Mouse (Mus musculus): ENCODE results near the gene Fndc3b.
A peak's percentile ranks its signal among the peaks of the same experiment; 100 is the strongest.

The Fndc3b gene

DNA sequence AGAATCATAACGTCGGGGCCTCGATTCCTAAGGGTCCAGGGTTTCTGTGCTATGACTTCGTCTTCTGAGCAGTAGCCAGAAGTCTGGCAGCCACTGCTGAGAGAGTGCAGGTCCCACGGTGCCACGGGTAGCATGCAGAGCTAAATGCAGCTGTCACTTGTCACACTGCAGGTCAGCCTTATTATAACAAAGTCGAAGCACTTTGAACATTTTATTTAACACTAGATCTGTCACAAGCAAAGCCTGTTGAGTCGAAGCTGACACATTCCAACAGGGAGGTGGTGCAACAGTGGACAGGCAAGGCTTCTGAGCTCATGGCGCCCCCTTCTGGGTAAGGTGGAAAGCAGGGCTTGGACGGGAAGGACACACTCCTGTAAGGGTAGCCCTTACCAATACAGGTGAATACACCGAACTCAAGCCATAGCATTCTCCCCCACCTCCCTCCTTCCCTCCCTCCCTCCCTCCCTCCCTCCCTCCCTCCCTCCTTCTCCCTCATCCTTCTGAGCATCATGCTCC, 243.5 kb downstream of the Fndc3b start:
- DNase-seq (ENCODE audit: low read depth, low spot score): no peak

DNA sequence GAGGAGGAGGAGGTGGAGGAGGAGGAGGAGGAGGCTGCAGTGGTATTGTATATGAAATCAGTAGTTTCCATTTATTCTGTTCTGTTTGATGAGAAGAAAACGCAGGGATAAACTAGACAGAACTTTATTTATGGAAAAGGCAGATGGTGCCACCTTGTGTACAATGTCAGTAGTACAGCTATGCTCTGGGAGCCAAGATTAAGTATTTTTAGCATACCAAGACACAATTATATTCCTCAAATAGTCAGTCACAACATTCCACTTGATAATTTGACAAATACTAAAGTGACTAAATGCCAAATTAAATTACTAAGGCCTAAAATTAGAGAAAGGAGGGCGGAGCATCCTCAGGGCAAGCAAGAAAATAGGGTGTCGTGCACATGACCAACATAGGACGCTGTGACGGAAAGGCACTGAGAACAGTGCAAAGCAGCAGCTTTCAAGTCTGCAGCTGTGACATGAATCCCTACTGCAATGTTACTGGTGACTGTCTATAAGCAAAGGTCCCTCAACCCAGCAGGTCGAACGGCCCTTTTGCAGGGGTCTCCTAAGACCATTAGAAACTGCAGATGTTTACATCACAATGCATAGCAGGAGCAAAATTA, 244.7 kb downstream of the Fndc3b start:
- DNase-seq (ENCODE audit: low read depth, low spot score): peak; percentile 61

DNA sequence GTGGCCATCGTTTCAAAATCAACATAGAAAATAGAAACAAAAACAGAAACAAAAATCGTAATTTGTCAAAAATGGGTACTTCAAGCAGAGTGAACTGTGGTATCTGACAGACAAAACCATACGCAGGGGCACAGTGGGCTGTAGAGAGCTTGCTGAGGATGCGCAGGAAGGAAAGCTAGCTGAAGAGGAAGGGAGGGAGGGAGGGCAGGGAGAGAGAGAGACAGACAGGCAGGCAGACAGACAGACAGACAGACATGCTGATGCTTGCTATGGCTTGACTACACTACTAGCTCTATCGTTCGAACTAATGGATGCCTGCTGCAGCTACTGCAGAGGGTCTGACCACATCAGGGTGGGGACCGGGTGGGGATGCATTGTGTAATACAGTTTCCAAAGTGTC, 247.7 kb downstream of the Fndc3b start:
- DNase-seq (ENCODE audit: low read depth, low spot score): no peak

DNA sequence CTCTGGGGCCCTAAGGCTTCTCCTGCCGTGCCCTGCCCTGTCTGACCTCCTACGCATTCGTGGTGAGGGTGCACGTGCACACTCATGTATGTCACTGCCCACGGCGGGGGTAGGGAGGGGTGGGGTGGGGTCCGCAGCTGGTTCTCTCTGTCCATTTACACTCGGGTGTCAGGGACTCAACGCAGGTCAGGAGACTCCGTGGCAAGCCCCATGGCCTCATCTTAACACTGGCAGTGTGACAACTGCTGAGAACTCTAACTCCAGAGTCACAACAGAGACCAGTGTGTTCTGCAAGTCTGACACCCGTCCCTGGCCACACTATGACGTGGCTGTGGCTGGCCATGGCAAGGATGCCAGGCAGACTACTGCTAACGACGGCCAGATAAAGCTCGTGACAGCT, 248.2 kb downstream of the Fndc3b start:
- no peak for DNase-seq (ENCODE audit: low read depth, low spot score)

DNA sequence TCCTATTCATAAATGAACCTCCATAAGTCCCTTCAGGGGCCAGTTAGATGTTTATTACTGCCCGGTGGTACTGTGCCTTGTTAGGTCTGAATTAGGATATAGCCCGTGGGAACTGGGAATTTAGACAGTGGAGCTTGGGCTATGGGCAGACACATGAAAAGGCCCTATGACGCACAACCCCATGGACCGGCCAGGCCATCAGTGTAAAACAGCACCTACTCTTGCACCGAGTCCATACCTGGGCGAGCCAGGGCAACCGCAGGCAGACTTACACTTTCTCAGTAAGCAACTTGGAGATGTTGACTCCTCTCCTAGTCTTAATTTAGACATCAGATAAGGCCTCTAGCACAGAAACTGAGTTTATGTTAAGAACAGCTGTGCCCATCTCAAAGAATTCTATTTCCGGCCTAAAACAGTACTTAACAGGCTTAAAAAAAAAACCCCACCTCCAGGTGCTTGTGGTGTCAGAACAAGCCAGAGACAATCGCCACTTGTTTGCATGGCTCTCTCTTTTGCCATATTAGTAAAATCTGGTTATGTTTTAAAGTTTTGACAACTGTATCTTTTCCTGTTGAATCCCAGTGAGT, 248.7 kb downstream of the Fndc3b start:
- DNase-seq (ENCODE audit: low read depth, low spot score): no peak

DNA sequence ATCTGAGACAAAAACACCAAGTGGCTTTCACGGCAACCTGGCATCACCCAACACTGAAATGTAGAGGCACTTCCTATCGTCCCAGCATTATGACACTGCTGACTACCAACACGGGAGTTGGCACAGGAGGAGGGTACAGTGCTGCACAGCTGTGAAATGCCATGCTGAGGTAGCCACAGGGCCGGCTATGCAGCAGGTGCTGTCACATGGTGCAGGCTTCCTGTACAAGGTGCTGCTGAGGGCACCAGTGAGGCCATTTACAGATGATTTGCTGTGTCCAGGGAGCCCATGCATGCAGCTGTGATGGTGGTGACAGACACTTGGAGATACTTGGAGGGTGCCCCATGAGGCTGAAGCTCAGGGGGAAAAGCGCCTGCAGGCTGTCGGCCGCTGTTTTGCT, 249.2 kb downstream of the Fndc3b start:
- no peak for DNase-seq (ENCODE audit: low read depth, low spot score)

DNA sequence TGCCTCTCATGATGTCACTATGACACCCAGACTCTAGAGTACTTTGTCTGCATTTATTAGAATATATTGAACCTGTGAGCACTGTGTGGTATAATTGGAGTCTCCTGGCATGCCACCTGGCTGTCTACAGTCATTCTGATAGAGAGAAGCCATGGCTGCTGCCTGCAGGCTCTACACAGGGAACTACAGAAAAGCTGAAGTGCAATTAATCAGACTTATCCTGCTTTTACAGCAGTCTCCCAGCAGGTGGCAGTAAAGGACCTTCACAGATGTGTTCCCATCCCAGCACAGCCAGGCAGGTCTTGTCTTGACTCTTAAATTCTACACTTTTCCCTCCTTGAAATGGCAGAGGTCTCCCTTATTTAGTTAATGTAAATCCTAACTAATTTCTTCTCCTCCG, 250.1 kb downstream of the Fndc3b start:
- peak; percentile 62 for DNase-seq (ENCODE audit: low read depth, low spot score)

DNA sequence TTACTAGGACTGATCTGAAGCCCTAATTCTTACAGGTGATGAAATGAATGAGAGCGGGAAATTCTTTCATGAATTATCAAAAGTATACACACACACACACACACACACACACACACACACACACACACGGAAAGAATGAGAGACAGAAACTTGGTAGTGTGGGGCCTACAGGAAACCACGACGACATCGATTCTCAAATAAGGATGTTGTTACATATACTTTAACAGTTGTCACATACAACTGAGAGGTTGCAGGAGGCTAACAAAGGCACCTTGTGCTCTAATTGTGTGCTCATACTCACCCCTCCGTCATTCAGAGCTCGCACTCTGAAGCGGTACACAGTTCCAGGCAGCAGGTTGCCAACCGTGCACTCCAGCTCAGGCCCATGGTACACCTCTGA, 252.7 kb downstream of the Fndc3b start:
- DNase-seq (ENCODE audit: low read depth, low spot score): no peak

DNA sequence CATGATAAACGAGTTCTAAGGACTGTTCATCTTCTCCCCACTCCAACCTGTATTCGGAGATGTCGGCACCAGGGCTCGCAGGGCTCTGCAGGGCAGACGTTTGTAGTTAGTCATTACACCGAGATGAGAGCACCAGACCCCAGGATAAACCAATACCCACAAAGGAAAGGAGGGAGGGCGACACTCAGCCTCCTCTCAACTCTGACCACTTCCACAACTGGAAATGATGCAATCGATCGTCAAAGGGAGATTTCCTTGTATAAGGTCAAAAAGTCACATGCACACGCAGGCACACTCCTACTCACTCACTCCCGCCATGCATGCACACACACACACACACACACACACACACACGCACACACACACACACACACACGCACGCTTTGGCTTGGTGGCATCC, 254.6 kb downstream of the Fndc3b start:
- DNase-seq (ENCODE audit: low read depth, low spot score): no peak

DNA sequence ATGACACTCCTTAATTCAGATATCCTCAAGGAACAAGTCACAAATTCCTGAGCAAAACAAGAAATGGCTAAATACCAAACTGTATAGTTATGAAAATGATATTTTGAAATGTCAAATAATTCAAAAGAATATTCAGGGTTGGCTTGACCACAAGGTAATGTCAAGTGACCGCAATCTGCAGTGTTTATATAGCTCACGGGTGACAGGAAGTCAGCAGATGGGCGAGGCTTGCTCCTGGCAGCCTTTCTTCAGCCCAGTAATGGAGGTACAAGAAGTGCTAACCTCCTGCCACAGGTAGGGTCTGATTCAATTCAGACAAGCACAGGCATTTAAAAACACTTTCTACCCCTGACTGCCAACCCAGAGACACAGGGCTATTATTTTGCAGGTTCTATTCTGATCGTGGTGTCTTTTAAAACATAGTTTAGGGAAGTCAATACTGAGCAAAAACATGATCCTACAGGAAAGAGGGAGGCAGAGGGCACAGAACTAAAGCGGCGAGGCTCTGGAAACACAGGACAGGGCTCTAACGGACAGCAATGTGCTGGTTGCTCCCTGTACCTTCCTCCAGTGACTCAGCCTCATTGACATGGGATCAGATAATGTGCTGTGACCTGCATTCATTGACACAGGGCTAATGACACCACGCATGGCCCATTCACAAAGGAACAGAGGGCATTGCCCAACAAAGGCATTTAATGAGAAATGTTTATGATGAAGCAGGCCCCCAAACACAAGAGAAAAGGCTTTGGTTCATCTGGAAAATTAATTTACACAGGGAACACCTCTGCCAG, 256.5 kb downstream of the Fndc3b start:
- DNase-seq (ENCODE audit: low read depth, low spot score): no peak

DNA sequence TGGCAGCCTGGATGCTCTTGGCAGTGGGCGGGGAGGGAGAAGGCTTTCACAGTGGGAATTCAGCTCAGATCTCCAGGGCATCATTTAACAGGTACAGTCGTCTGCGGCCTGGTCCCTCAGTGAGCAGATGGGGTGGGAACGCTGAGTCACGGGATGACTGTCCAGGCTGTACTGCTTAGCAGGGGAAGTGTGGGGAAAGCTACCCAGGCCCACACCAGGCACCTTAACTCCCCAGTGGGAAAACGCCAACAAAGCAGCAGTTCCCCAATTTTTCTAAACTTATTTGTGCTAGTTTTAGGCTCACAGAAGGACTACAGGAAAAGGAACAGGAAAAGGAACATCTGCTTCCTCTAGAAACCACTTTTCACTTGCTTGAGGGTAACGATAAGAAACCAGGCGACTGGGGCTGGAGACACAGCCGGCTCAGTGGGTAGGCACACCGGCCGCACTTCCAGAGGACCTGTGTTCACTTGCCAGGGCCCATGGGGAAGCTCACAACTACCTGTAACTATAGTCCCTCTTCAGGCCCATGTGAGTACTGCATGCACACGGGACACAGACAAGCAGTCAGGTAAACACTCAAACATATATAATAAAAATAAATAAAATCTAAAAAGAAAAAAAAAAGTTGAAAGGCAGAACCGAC, 257.5 kb downstream of the Fndc3b start:
- DNase-seq (ENCODE audit: low read depth, low spot score): no peak

DNA sequence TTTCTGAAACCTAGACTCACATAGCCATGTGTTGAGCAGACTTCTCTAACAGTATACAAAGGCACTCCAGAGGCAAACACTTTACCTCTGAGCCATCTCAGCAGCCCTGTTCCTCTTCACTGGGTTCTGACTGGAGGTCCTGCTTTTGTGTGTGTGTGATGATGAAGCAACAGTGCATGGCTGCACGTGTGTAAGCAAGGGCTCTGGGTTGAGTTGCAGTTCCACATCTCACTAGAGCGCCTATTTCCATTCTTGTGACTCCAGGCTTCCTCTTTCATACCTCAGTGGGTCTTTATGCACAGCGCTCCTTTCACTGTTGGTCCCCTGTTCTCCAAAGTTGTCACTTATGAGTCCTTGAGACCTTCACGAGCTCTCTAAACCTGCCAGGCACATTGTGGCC, 261.7 kb downstream of the Fndc3b start:
- no peak for DNase-seq (ENCODE audit: low read depth, low spot score)

DNA sequence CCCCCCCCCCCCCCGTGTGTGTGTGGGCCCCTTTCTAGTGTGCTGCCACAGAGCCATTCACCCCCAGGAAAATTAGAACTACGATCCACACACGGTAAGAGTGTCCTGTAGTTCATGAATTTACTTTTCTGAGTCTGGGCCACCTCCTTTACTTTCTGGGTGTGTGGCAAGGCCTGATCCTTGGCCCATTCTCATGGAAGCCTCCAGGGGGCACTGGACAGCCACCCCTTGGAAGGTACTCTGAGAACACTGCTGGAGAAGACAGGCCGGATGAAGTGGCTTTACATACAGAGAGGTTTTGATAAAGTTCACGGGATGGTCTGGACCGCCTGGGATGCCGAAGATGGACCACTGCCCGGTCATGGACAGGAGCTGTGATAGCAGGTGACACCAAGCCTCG, 262.7 kb downstream of the Fndc3b start:
- no peak for DNase-seq (ENCODE audit: low read depth, low spot score)

DNA sequence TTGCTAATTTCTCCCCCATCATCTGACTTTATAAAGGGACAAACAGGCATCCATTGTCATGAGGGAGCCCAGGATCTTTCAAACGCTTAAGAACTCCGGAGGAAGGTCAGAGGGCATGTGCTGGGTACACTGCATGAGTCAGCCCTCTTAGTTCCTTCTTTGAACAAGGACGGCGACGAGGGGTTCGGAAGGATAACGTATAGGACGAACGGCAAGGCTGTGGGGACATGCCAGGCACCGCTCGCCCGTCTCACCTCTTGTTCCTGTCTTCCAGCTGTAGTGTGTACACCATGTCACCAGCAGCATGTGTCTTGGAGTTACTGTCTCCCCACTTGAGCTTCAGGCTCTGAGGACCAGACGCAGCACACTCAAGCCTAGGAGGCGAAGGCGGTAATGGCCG, 271.4 kb downstream of the Fndc3b start:
- DNase-seq (ENCODE audit: low read depth, low spot score): no peak

DNA sequence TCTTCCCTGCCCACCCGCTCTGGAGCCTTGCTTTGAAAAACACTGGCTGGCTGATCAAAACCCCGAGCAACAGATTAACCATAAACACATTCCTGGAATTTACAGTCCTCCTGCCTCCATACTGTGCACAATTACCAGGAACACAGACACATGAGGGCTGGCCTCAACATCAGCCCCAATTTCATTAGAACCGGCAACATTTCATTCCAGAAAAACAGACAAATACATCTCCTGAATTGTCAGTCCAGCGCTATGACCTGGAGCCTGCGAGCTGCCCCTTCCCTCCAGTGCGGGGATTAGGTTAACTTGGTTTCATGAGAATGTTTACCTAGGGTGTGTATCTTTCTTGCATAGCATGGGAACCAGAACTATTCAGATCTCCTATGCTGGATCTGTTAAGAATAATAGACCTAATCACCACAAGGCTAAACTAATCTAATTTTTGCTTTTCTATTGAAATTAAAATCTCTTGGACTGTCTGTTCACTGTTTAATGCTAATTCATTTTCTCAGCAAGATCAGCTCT, 275.9 kb downstream of the Fndc3b start:
- no peak for DNase-seq (ENCODE audit: low read depth, low spot score)

DNA sequence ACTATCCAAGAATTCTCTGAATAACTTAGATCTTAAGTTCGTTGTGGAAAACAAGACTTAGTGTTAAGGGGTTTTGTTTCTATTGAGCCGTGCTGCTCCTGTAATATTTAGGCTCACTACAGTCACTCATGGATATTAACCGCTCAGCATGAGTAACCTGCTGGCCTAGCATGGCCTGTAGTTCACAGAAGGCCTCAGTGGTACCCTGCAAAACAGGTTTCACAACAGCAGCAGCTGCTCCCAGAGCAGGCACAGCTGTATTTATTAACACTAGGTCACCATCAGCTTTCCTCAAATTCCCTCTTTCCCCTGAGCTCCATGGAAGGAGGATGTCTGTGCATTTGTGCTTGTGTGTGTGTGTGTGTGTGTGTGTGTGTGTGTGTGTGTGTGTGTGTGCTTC, 278.1 kb downstream of the Fndc3b start:
- DNase-seq (ENCODE audit: low read depth, low spot score): no peak

DNA sequence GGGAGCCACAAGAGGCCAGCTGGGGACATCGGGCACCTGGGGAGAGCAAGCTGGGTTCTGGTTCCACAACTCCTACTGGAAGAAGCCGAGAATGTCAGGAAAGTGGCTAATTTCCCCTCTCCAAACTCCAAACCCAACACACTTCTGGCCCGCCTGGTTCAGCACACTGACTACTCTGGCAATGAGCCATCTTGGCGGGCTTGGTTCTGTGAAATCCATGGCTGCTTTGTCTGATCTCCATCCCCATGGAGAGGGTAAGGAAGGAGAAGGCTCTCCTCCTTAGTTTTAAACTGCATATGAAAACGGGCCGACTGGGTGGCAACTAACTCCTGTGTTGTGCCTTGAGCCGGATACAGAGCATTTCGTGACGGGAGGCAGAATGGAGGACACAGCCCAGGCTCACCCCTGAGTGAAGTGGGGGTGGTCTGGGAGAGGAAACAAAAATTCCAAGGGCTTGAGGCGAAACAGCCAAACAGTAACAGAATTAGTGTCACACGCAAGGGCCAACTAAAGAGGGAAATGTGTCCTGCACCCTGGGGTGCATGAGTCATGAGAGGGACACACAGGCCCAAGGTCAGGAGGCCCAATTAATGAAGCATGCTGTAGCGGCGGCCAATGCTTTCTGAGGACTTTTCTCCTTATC, 280.4 kb downstream of the Fndc3b start:
- no peak for DNase-seq (ENCODE audit: low read depth, low spot score)

DNA sequence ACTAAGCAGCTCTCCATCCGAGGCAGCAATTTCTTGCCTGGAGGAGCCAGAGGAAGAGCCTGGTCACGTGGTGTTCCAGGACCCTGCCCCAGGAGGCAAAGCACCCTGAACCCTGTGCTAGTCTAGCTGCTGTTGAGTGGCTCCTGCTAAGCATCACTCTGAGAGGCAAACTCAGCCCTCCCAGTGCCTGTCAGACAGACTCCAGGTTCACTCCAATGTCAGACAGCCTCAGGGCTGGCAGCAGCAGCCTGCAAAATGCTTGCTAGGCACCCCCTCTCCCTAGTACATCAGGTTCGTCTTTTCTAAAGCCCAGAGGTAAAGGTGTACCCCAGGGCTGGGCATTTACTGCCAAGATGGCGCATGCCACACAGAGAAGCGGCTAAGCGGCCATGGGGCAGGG, 283.7 kb downstream of the Fndc3b start:
- DNase-seq (ENCODE audit: low read depth, low spot score): no peak

DNA sequence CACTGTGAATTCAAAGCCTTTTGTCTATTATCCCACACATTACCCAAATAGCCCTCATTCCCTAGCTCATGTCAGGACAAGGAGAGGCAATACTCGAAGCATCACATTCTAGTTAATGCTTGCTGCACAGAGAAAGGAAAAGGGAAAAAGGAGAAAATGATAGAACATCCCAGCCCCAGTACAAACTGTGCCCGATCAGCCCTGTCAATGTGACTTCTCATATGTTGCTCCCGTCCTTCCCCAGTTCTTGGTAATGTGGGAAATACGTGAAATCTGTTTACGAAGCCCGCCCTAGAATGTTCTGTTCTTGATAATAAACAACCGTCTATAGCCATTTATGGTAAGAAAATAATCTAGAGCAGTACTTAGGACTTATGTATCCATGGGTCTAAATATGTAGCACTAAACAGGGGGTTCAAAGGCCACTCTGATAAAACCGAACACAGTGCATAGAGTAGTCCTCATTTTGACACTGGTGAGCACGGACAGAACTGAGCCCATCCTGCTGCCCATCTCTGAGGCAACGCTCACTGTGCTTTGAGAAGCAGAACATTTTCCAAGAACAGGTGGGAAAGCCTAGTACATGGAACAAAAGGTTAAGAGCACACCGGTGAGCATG, 286.9 kb downstream of the Fndc3b start:
- DNase-seq (ENCODE audit: low read depth, low spot score): no peak

DNA sequence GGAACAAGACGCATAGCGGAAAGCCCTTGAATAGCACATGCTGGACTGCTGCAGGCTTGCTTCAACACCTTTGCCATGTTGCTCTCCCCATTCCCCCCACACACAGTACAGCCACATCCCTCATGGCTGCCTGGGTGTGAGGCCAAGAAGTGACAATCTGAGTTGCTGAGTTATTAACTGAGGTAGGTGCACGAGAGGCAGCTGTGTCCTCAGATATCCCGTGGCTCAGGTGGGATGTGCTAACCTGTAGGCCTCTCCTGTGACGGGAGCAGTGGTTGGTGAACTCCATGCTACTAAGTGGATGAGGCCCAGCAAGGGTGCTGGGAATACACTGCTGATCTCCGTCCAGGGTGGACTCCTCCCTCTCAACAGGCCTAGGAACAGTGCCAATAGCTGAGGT, 288.6 kb downstream of the Fndc3b start:
- no peak for DNase-seq (ENCODE audit: low read depth, low spot score)

DNA sequence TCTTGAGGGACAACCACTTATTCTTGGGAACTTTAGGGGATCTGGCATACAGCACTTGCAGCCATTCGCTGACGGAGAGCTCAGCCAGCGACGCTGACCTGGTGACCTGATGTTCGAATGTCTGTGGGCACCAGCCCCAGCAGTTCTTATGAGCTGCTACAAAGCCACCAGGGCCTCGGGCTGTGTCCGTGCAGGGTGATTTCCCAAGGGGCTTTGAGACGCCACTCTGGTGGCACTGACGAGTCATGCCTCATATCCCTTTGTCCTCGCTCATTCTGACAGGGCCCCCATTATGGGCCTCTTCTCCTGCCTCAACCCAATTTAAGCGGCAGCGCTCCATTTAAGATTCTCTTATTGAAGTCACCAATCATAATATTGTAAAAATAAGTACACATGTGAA, 289.1 kb downstream of the Fndc3b start:
- no peak for DNase-seq (ENCODE audit: low read depth, low spot score)
